Mouse (Mus musculus) midbrain, embryonic 10.5 days (tissue): ENCODE results near the gene Pced1b. TPM values are rescaled to one million over a fixed set of nuclear protein-coding genes. Genes with fewer than 3 reads are reported as not detected.
A peak's percentile ranks its signal among the peaks of the same experiment; 100 is the strongest.
"Not testable (repeated sequence)": the region's sequence is repeated elsewhere in the genome, so short reads cannot be mapped to it uniquely, and the experiment has no call there.

Experiments used
- DNase-seq: peaks from one replicate; pipeline ENCODE4 v3.0.0-alpha.2; 2017; ENCODE audit warnings: low spot score
- H3K27ac ChIP-seq: fragments of 300-500 bp; sonication (generic); replicated peaks from 2 replicates; pipeline ENCODE4 v1.5.1; 2016; ENCODE audit warnings: mild to moderate bottlenecking
- H3K27me3 ChIP-seq: fragments of 300-500 bp; sonication (generic); 2 replicates; pipeline ENCODE4 v1.6.1; 2016; ENCODE audit warnings: low read depth, mild to moderate bottlenecking; ENCODE audit not compliant: poor library complexity, severe bottlenecking
- H3K36me3 ChIP-seq: fragments of 300-500 bp; sonication (generic); 2 replicates; pipeline ENCODE4 v1.6.1; 2016; ENCODE audit warnings: mild to moderate bottlenecking, moderate library complexity
- H3K4me1 ChIP-seq: fragments of 300-500 bp; sonication (generic); 2 replicates; pipeline ENCODE4 v1.6.1; 2016
- H3K4me3 ChIP-seq: fragments of 300-500 bp; sonication (generic); 2 replicates; pipeline ENCODE4 v1.5.1; 2016; ENCODE audit warnings: mild to moderate bottlenecking, moderate library complexity
- H3K9me3 ChIP-seq: fragments of 300-500 bp; sonication (generic); replicated peaks from 2 replicates; pipeline ENCODE4 v1.6.1; 2016; ENCODE audit warnings: mild to moderate bottlenecking
- WGBS: fragments of 180-500 bp; shearing (Covaris S2); methylation state at CpG from one replicate; pipeline ENCODE4 v1.1.7; 2016; 5-methylcytosine and 5-hydroxymethylcytosine counted together
- polyA plus RNA-seq: library from polyadenylated mRNA; unstranded; fragments of >200 nt; fragmentation: Nextera tagmentation; extraction: Ambion mirVana; gene quantifications from 2 replicates; pipeline ENCODE4 v1.2.1, GENCODE M21; 2016

Pced1b gene
- polyA plus RNA-seq, 1 experiment from 2014 or later, result 4.6 TPM

GRCm38 (mm10) chr15:97355676-97356303, 108.9 kb downstream of the Pced1b start:
- H3K4me3 ChIP-seq, result no peak overlapping the region
- H3K36me3 ChIP-seq, result no peaks in the 10 kb centered on the region
- H3K4me1 ChIP-seq, result peaks cover 5% of the 10 kb centered on the region; the same call in 1 of the 2 replicates
- DNase-seq, result no peak
- H3K27me3 ChIP-seq, result no peaks in the 10 kb centered on the region
- WGBS, result 88% methylated on average over 9 of the region's 9 CpGs
- H3K27ac ChIP-seq, result no peak overlapping the region
- no peaks in the 10 kb centered on the region for H3K9me3 ChIP-seq

- WGBS, result 92% methylated on average over 1 of the region's 1 CpGs
- no peak overlapping the region for H3K27ac ChIP-seq
- DNase-seq, result no peak
- H3K4me1 ChIP-seq, result peaks cover 5% of the 10 kb centered on the region; the same call in 1 of the 2 replicates
- no peak overlapping the region for H3K4me3 ChIP-seq
- no peaks in the 10 kb centered on the region for H3K27me3 ChIP-seq
- no peaks in the 10 kb centered on the region for H3K36me3 ChIP-seq
- no peaks in the 10 kb centered on the region for H3K9me3 ChIP-seq
These were observed 110.1 kb downstream of the Pced1b start for GRCm38 (mm10) chr15:97357016-97357415.

- WGBS, result 87% methylated on average over 23 of the region's 23 CpGs
- DNase-seq, result no peak
- Histone ChIP-seq H3K27me3 (no peaks in the 10 kb centered on the region), H3K4me1 (peaks cover 5% of the 10 kb centered on the region; the same call in 1 of the 2 replicates), H3K9me3 (no peaks in the 10 kb centered on the region), H3K36me3 (no peaks in the 10 kb centered on the region), H3K27ac (no peak overlapping the region), H3K4me3 (no peak overlapping the region)
These were observed 114.2 kb downstream of the Pced1b start for GRCm38 (mm10) chr15:97360842-97361770.

- 78% methylated on average over 8 of the region's 8 CpGs for WGBS
- H3K27ac ChIP-seq, result 0 out of 2 replicates have a peak overlapping the region, but pooled peaks have one; percentile 23
- no peaks in the 10 kb centered on the region for H3K27me3 ChIP-seq
- no peak for DNase-seq
- H3K4me1 ChIP-seq, result peaks cover 5% of the 10 kb centered on the region; the same call in 1 of the 2 replicates
- H3K36me3 ChIP-seq, result no peaks in the 10 kb centered on the region
- H3K4me3 ChIP-seq, result no peak overlapping the region
- H3K9me3 ChIP-seq, result no peaks in the 10 kb centered on the region
These were observed 114.9 kb downstream of the Pced1b start for GRCm38 (mm10) chr15:97361771-97362171.

- H3K9me3 ChIP-seq, H3K4me3 ChIP-seq, H3K27ac ChIP-seq, H3K36me3 ChIP-seq, H3K27me3 ChIP-seq, DNase-seq, H3K4me1 ChIP-seq: not testable (repeated sequence)
- WGBS, result 86% methylated on average over 3 of the region's 3 CpGs
These were observed 117.4 kb downstream of the Pced1b start for GRCm38 (mm10) chr15:97364271-97364670.

GRCm38 (mm10) chr15:97364968-97365367, 118.1 kb downstream of the Pced1b start:
- Histone ChIP-seq H3K9me3 (no peaks in the 10 kb centered on the region), H3K4me1 (no peaks in the 10 kb centered on the region), H3K4me3 (no peak overlapping the region), H3K27ac (no peak overlapping the region), H3K36me3 (no peaks in the 10 kb centered on the region), H3K27me3 (no peaks in the 10 kb centered on the region)
- DNase-seq, result no peak
- WGBS, result 90% methylated on average over 8 of the region's 8 CpGs

- Histone ChIP-seq H3K27me3 (no peaks in the 10 kb centered on the region), H3K4me3 (no peak overlapping the region), H3K4me1 (peaks cover 8% of the 10 kb centered on the region), H3K27ac (no peak overlapping the region), H3K36me3 (no peaks in the 10 kb centered on the region), H3K9me3 (no peaks in the 10 kb centered on the region)
- 88% methylated on average over 9 of the region's 9 CpGs for WGBS
- no peak for DNase-seq
These were observed 121.2 kb downstream of the Pced1b start for GRCm38 (mm10) chr15:97368035-97368608.

GRCm38 (mm10) chr15:97368631-97369030, 121.7 kb downstream of the Pced1b start:
- no peaks in the 10 kb centered on the region for H3K27me3 ChIP-seq
- no peak for DNase-seq
- no peaks in the 10 kb centered on the region for H3K9me3 ChIP-seq
- 89% methylated on average over 7 of the region's 7 CpGs for WGBS
- H3K4me3 ChIP-seq, result no peak overlapping the region
- no peak overlapping the region for H3K27ac ChIP-seq
- H3K36me3 ChIP-seq, result no peaks in the 10 kb centered on the region
- peaks cover 14% of the 10 kb centered on the region for H3K4me1 ChIP-seq

- Histone ChIP-seq H3K27ac (no peak overlapping the region), H3K4me3 (no peak overlapping the region), H3K9me3 (no peaks in the 10 kb centered on the region), H3K4me1 (peaks cover 17% of the 10 kb centered on the region), H3K36me3 (no peaks in the 10 kb centered on the region), H3K27me3 (no peaks in the 10 kb centered on the region)
- DNase-seq, result no peak
- 83% methylated on average over 10 of the region's 10 CpGs for WGBS
These were observed 122.2 kb downstream of the Pced1b start for GRCm38 (mm10) chr15:97369144-97369543.

GRCm38 (mm10) chr15:97370880-97371279, 124.0 kb downstream of the Pced1b start:
- DNase-seq, result no peak
- 94% methylated on average over 7 of the region's 7 CpGs for WGBS
- Histone ChIP-seq H3K27me3 (peaks cover 8% of the 10 kb centered on the region; the same call in 1 of the 2 replicates), H3K36me3 (no peaks in the 10 kb centered on the region), H3K4me3 (no peak overlapping the region), H3K4me1 (peaks cover 17% of the 10 kb centered on the region), H3K9me3 (no peaks in the 10 kb centered on the region), H3K27ac (no peak overlapping the region)

- WGBS, result 46% methylated on average over 3 of the region's 3 CpGs
- DNase-seq, result not testable (repeated sequence)
These were observed 125.1 kb downstream of the Pced1b start for GRCm38 (mm10) chr15:97372043-97372442.

GRCm38 (mm10) chr15:97372611-97373131, 125.8 kb downstream of the Pced1b start:
- H3K27me3 ChIP-seq, result peaks cover 25% of the 10 kb centered on the region
- no peaks in the 10 kb centered on the region for H3K9me3 ChIP-seq
- no peak overlapping the region for H3K4me3 ChIP-seq
- peak; percentile 19 for DNase-seq
- no peaks in the 10 kb centered on the region for H3K36me3 ChIP-seq
- H3K4me1 ChIP-seq, result peaks cover 30% of the 10 kb centered on the region
- H3K27ac ChIP-seq, result peak overlapping the region; percentile 80
- 31% methylated on average over 6 of the region's 6 CpGs for WGBS

More at GRCm38 (mm10) chr15:97372043-97372442, 125.1 kb downstream of the Pced1b start:
- H3K36me3 ChIP-seq, H3K4me3 ChIP-seq, H3K9me3 ChIP-seq: not testable (repeated sequence)
- Histone ChIP-seq H3K27ac (peak overlapping the region; percentile 80; the same call in 1 of the 2 replicates), H3K4me1 (peaks cover 26% of the 10 kb centered on the region), H3K27me3 (peaks cover 19% of the 10 kb centered on the region)
